Mouse (Mus musculus) kidney, postnatal 10 days (tissue): ENCODE results near the gene H1foo.

Source experiments
- DNase-seq: peaks from one replicate; pipeline ENCODE4 v3.0.0; 2021; ENCODE audit warnings: mixed read lengths

The H1foo gene

DNA sequence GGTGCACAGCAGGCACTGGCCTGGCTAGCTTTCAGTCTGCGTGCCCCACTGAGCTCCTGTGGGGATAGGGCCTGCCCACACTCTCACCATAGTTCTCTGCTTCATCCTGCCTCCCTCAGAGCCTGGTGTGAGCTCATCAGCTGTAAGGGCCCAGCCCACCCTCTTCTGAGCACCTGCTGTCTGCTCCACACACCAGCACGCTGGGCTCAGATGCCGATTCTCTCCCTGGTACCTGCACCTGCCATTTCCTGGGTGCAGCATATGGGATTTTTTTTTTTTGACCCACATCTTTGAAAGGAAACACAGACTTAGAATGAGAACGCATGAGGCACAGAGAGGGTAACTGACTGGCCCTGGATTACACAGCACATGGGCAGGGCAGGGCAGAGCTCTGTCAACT lies 44.9 kb downstream of the H1foo start:
- no peak for DNase-seq

DNA sequence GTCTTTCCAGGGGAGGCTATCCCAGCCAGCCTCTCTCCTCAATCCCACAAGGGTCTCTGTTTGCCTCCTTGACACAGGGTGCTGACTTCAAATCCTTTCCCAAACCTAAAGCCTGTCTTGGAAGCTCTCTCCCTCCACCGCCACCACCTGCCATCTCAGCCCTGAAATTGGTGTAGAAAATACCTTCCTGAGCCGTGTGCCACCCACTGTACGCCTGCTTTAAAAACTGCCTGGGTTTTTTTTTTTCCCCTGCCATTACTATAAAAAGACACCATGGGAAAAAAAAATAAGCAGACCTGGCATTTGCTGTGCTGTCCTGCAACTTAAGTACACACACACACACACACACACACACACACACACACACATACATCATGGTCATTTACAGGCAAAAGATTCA lies 45.3 kb downstream of the H1foo start:
- no peak for DNase-seq

- DNase-seq: no peak
These were observed 45.7 kb downstream of the H1foo start for GRCm38 (mm10) chr6:115990479-115990878.

- DNase-seq: peak; percentile 76
These were observed 46.6 kb downstream of the H1foo start for GRCm38 (mm10) chr6:115991108-115991880.

DNA sequence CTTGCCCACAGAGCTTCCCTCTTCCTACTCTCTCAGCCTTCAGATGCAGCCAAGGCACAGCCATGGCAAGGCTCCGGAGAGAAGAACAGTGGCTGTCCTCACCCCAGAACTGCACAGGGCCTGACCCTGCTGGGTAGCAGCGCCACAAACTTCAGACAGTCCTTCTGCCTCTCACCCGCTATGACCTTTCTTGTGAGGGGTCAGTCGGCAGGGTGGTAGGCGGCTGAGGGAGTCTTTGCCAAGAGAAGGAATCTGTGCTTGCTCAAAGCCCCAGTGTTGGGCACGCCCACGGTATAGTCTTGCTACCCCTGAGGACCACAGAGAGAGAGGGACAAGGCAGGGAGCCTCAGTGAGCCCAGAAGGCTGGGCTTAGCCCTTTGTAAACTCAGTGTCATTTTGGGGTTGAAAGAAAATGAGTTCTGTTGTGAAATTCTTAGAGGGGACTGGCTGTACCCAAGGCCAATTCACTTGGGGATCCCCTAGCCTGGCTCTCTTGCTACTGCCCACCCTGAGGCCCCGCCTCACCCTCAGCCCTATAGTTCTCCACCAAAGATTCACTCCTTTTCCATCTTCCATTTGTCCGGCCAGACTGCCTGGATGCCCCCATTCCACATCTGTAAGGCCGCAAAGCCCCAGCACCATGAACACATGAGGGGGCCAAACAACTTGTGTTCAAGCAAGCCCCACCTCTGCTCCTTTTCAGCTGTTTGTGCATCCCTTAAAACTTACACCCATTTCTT lies 47.3 kb downstream of the H1foo start:
- no peak for DNase-seq

DNA sequence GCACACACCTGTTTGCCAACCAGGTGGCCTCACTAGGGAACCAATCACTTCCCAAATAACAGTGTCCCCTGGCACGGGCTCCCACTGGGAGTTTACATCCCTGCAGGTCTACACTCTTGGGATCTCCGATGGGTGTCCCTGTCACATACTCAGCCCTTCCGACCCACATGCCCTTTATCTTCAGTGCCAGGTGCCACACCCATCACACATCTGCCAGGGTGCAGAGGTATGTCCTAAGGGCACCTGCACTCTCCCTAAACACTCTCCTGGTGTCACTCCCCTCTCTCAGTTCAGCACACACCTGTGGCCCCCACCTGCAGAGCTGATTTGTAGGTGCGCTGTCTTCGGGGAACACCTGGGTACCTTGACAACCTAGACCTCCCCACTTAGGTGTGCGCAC lies 48.2 kb downstream of the H1foo start:
- DNase-seq: peak; percentile 32

GRCm38 (mm10) chr6:115993463-115994145 lies 48.9 kb downstream of the H1foo start:
- peak; percentile 53 for DNase-seq

DNA sequence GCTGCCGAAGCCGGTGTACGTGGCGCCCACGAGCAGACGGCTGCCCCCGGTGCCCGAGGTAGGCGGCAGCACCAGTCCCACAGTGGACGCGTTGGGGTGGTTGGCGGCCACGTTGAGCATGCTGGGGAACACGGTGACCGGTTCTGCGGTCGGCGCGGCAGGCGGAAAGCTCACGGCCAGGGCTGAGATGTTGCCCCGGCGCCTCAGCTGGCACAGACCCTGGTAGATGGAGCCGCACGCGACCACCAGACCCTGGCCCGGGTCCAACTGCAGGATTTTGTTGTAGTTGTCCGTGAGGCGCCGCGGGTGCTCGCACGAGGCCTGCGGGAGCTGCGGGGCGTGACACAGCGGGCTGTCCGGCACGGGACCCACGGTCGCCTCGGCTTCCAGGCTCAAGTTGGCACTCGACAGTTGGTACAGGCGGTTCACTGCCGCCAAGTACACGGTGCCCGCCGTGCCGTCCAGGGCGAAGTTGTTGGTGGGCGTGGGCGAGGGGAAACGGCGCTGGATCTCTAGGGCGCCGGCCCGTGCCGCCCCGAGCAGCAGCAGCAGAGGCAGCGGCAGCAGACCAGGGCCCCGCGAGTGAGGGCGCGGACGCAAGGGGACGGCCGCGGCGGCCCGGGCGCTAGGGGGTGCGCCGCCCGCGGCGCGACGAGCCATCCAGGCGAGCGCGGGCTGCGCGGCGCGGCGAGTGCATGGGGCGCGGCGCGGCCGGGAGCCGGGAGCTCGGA lies 49.6 kb downstream of the H1foo start:
- DNase-seq: peak; percentile 76

DNA sequence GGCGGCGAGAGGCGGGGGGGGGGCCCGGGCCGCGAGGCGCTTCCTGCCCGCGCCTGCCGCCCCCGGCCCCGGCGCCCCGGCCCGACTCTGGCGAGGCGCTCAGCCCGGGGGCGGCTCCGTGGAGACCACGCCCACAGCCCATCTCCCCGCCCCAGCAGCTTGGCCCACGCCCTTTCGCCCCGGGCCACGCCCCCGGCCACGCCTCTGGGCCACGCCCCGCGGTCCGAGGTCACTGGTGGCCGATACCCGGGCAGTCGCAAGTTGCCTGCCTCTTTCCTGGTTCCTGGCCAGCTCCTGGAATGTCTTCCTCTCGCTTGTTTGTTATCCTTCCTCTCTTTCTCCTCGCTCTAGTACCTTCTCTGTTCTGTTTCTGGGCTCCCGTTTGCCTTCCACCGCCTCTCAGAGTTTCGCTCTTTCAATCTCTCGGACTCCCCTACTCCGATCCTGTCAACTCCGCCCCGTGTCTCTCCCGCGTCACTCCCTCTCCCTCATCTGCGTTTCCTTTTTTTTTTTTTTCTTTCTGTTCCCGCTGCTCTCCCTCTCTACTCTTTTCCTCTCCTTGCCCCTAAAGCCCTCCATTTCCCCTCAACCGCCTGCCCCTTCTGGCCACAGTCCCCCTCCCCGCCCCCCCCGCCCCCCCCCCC lies 50.3 kb downstream of the H1foo start, which contains the start of gene Plxnd1:
Gene Plxnd1 (minus strand): TSS at position 129 of the 644 bp plus-strand sequence.
- peak; percentile 98 for DNase-seq

- DNase-seq: peak; percentile 51
These were observed 50.8 kb downstream of the H1foo start for GRCm38 (mm10) chr6:115995531-115995941.

- DNase-seq: peak; percentile 85
These were observed 51.6 kb downstream of the H1foo start for GRCm38 (mm10) chr6:115996171-115996851.

DNA sequence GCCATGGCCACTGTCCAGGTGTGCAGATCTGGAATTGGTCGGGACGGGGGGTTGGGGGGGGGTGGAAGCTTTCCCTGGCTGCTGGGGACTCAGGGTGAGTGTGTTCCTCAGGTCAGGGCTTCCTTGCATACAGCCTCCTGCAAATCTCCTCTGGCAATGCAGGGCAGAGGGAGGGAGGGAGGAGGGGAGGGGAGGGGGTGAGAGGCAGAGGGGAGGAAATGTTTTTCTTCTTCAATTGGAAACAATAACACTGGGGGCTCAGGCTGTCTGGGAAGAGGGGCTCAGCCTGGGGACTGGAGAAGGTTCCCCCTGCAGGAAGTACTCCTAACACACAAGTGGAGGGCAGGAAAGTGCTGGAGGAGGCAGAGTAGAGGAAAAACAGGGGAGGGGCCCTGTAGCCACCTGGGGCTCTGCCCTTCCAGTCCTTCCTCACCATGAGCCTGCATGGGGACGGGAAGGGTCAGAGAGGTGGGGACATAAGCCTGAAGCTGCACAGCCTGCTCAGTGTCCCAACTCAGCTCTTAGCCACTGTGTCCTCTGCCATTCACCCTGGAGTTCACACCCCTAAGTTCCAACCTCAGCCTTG lies 53.1 kb downstream of the H1foo start:
- DNase-seq: peak; percentile 28

DNA sequence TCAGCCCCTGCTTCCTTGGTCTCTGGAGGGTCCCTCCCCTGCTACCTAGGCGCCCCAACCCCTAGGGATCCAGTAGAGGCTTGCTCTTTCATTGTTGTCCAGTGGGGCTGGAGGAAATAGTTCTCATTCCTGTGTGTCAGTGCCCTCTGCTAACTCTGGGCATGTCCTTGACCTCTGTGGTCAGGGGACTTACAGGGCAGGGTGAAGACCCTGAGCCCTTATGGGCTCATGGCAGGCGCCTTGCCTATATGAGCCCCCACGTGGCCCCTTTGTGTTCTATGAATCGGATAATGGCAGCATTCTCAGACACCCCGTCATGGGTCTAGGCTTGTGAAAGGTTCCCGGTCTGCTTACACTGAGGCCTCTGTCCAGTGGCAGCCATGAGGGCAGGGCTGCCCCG lies 54.0 kb downstream of the H1foo start:
- peak; percentile 17 for DNase-seq

DNA sequence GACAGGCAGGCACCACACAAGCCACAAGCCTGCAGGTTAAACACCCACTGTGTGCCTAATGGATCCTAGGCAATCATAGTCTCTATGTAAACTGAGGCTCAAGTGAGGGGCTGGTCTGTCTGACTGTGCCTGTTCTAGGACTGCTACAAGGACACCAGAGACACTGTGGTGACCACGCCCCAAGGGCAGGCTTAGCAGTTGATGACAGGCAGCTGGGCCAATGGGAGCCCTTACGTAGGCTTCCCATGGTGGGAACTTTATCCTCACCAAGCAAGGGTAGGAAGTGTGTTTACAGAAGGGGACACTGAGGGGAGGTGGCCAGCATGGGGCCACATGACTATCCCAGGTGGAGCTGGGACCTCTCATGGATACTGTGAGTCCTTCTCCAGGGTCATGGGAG lies 54.5 kb downstream of the H1foo start:
- peak; percentile 58 for DNase-seq
